Mouse (Mus musculus) neural tube, embryonic 14.5 days (tissue): ENCODE results near the gene Myh9. TPM values are rescaled to one million over a fixed set of nuclear protein-coding genes. Genes with fewer than 3 reads are reported as not detected.

Source experiments
- ATAC-seq: fragments of 200-750 bp; cut with Nextera tagmentation; 2 replicates; pipeline ENCODE4 v1.8.0; 2017; ENCODE audit warnings: low read depth, mild to moderate bottlenecking, moderate TSS enrichment, moderate library complexity
- H3K27ac ChIP-seq: fragments of 300-500 bp; sonication (generic); 2 replicates; pipeline ENCODE4 v1.5.1; 2014; ENCODE audit warnings: low read depth, mild to moderate bottlenecking, control low read depth, low read length, moderate library complexity, mixed read lengths
- H3K27me3 ChIP-seq: fragments of 300-500 bp; sonication (generic); 2 replicates; pipeline ENCODE4 v1.6.1; 2014; ENCODE audit warnings: low read length; ENCODE audit not compliant: control insufficient read depth, insufficient read depth
- H3K36me3 ChIP-seq: fragments of 300-500 bp; sonication (generic); 2 replicates; pipeline ENCODE4 v1.6.1; 2014; ENCODE audit warnings: low read length, mixed read lengths; ENCODE audit not compliant: control insufficient read depth, insufficient read depth
- H3K4me1 ChIP-seq: fragments of 300-500 bp; sonication (generic); 2 replicates; pipeline ENCODE4 v1.6.1; 2014; ENCODE audit warnings: low read length; ENCODE audit not compliant: control insufficient read depth, insufficient read depth
- H3K4me2 ChIP-seq: fragments of 300-500 bp; sonication (generic); 2 replicates; pipeline ENCODE4 v1.6.1; 2014; ENCODE audit warnings: mild to moderate bottlenecking, low read depth, low read length, control low read depth
- H3K4me3 ChIP-seq: fragments of 300-500 bp; sonication (generic); 2 replicates; pipeline ENCODE4 v1.5.1; 2014; ENCODE audit warnings: low read depth, low read length, control low read depth, mixed read lengths
- H3K9ac ChIP-seq: fragments of 300-500 bp; sonication (generic); replicated peaks from 2 replicates; pipeline ENCODE4 v1.6.1; 2014; ENCODE audit warnings: low read depth, mild to moderate bottlenecking, control low read depth, low read length, mixed read lengths
- H3K9me3 ChIP-seq: fragments of 300-500 bp; sonication (generic); 2 replicates; pipeline ENCODE4 v1.6.1; 2016; ENCODE audit warnings: low read length; ENCODE audit not compliant: control insufficient read depth
- WGBS: fragments of 180-500 bp; shearing (Covaris S2); extraction: QIAGEN DNeasy Blood & Tissue Kit; methylation state at CpG from one replicate; pipeline ENCODE4 v1.1.7; 2014; 5-methylcytosine and 5-hydroxymethylcytosine counted together
- polyA plus RNA-seq: library from polyadenylated mRNA; unstranded; fragments of >200 nt; fragmentation: Nextera tagmentation; extraction: Ambion mirVana; gene quantifications from 2 replicates; pipeline ENCODE4 v1.2.1, GENCODE M21; 2014

Myh9 gene
- polyA plus RNA-seq: 9.5 and 13.8 TPM in 2 replicates

DNA sequence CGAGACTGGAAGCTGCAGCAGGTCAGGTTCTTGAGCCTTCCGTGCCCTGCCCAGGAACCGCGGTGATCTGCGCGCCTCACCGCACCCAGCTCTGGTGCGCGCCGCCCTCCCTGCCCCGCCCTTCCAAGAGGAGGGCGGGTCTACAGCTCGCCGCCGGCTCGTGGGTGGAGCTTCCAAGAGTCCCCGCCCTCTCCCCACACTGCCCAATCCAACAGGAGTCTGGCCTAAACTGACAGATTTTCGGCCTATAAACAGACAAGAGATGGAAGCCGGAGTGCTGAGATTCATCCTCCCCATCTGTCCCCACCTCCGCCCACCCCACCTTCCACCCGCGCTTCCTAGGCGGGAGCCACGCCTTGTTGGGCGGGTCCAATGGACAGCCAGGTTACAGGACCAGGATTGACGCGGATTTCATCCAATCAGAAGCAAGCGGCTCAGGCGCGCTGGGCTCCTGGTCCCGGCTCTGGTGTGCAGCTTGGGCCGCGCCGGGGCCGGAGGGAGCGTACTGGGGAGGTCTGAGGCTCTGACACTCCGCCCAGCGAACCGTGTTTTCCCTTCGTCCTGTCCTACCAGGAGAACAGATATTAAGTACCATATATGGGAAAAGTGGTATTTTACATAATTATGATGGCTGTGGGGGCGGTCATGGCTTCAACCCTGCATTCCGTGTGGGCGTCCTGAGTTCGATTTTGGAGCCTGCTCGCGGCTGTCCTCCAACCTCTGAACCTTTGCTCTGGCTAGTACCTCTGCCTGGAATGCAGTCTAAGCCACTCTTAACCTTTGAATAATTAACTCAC, at the start of gene Myh9:
Gene Myh9, minus strand, starts transcription at position 129 of the 797 bp plus-strand sequence.
- Histone ChIP-seq H3K4me1 (peaks cover 26% of the 10 kb centered on the region), H3K27ac (peak within 1 kb of the TSS; percentile 83), H3K9ac (peak within 1 kb of the TSS; percentile 69), H3K36me3 (no peaks in the 10 kb centered on the region), H3K4me3 (peak within 1 kb of the TSS; percentile 90), H3K9me3 (no peaks in the 10 kb centered on the region), H3K27me3 (no peaks in the 10 kb centered on the region), H3K4me2 (peak within 1 kb of the TSS; percentile 85)
- peak; percentile 98 for ATAC-seq
- WGBS: under 1% methylated on average over 46 of the region's 46 CpGs

DNA sequence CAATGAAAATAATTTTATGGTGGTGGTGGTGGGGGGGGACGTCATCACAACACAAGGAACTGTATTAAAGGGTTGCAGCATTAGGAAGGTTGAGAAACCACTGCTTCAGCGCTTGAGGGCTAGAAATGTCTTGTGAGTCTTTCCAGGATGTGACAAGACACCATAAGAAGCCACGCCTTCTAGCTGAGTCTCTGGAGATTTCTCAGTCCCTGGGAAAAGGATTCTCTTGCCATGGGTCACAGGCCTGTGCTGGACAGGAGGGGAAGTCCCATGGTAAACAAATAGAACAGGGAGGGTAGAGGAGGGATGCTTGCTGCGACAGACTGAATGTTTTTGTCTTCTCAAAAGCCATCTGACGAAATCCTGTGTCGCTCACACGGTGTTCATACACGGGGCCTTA, 49.8 kb upstream of the Myh9 start:
- no peak overlapping the region for H3K27ac ChIP-seq
- no peak overlapping the region for H3K9ac ChIP-seq
- H3K4me1 ChIP-seq: no peaks in the 10 kb centered on the region
- H3K4me3 ChIP-seq: no peak overlapping the region
- no peak for ATAC-seq
- H3K4me2 ChIP-seq: no peak overlapping the region
- no peaks in the 10 kb centered on the region for H3K9me3 ChIP-seq
- 84% methylated on average over 8 of the region's 8 CpGs for WGBS
- H3K27me3 ChIP-seq: no peaks in the 10 kb centered on the region
- H3K36me3 ChIP-seq: no peaks in the 10 kb centered on the region

DNA sequence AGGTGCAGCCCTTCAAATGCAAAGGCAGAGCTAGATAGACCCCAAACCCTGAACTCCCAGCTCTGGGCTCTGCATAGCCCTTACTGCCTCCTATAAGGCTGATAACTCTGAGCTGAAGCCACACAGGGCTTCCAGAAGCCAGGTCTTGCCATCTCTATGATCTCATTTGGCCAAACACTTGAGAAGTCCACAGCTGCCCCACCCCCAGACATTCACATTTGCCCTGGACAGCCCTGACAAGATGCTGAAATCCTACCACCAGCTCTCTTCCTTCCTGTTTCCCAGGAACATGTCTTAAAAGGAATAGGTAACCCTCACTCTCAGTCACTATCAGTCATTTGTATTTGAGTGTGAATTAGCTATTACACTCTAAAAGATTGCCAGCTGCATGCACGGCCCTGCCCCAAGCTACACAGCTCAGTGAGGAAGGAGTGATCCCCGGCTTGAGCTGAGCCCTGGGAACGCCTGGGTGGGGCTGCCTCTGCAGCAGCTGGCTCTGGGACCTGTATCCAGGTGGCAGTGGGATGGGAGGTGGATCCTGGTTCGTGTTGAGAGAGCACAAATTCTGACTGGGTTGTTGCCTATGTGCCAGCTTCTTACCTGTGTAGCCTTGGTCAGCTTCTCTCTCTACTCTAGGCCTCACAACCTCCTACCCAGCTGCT, 47.9 kb upstream of the Myh9 start:
- Histone ChIP-seq H3K4me1 (no peaks in the 10 kb centered on the region), H3K27me3 (no peaks in the 10 kb centered on the region), H3K4me3 (no peak overlapping the region), H3K27ac (no peak overlapping the region), H3K36me3 (no peaks in the 10 kb centered on the region), H3K9ac (no peak overlapping the region), H3K9me3 (no peaks in the 10 kb centered on the region), H3K4me2 (no peak overlapping the region)
- WGBS: 49% methylated on average over 4 of the region's 4 CpGs
- no peak for ATAC-seq

DNA sequence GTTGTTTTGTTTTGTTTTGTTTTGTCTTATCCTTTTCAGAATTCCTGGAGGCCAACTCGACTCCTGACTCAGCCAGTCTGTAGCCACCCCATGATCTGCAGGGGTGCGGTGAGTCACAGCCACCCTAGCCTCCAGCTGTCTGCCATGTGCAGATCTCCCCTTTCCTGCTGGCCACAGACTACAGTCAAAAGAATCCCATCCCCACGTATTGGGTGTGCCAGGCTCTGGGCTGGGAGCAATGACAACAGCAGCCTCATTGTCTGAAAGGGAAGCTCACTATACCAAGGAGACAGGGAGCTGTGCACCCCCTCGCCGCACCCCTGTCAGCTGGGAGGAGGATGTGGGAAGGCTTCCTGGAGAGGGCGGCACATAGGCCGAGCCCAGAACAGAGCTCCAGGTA, 46.3 kb upstream of the Myh9 start:
- Histone ChIP-seq H3K4me1 (no peaks in the 10 kb centered on the region), H3K27me3 (no peaks in the 10 kb centered on the region), H3K27ac (no peak overlapping the region), H3K9ac (no peak overlapping the region), H3K9me3 (no peaks in the 10 kb centered on the region), H3K36me3 (no peaks in the 10 kb centered on the region), H3K4me2 (no peak overlapping the region), H3K4me3 (no peak overlapping the region)
- no peak for ATAC-seq
- 64% methylated on average over 7 of the region's 7 CpGs for WGBS

DNA sequence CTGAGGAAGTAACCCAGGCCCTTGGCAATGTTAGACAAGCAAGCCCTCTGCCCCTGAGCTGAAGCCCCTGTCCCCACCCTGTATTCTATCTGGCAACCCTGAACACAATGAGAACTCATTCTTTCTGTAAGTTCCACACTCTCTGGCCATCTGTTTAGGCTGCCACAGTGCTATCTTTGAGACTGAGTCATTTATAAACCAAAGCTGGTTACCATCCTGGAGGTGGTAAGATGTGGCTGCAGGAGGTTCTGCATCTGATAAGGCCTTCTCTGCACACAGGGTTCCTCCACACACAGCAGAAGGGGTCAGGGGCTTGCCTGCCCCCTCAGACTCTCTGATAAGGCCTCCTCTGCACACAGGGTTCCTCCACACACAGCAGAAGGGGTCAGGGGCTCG, 45.1 kb upstream of the Myh9 start:
- ATAC-seq: no peak
- H3K4me2 ChIP-seq: no peak overlapping the region

DNA sequence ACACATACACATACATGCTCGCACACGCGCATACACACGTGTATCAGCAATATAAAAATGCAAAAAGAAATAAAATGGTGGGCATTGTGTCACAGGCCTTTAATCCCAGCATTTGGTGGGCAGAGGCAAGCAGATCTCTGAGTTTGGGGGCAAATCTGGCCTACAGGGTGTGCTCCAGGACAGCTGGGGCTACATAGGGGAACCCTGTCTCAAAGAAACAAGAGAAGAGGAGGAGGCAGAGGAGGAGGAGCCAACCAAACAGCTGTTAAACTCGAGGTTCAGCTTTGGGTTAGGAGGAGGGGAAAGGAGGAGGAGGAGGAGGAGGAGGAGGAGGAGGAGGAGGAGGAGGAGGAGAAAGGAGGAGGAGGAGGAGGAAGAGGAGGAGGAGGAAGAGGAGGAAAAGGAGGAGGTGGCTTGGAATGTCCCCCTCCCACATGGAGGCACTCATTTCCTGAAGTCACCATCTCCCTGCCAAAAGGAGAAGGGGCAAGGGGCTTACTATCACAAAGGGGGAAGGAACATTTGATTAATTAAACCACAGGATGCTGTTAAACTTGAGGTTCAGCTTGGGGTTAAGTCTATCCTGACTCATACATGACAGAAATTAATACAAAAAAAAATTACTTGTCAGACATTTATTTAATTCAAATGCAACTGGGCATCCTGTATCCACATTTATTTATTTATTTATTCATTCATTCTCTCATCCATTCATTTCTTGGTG, 44.6 kb upstream of the Myh9 start:
- no peaks in the 10 kb centered on the region for H3K4me1 ChIP-seq
- 99% methylated on average over 4 of the region's 5 CpGs for WGBS
- H3K9ac ChIP-seq: no peak overlapping the region
- H3K9me3 ChIP-seq: no peaks in the 10 kb centered on the region
- no peak overlapping the region for H3K27ac ChIP-seq
- H3K36me3 ChIP-seq: no peaks in the 10 kb centered on the region
- no peak for ATAC-seq
- no peak overlapping the region for H3K4me3 ChIP-seq
- H3K4me2 ChIP-seq: no peak overlapping the region
- H3K27me3 ChIP-seq: no peaks in the 10 kb centered on the region

More for the DNA sequence above, 45.1 kb upstream of the Myh9 start:
- H3K4me3 ChIP-seq: no peak overlapping the region
- no peaks in the 10 kb centered on the region for H3K27me3 ChIP-seq
- no peaks in the 10 kb centered on the region for H3K36me3 ChIP-seq
- H3K27ac ChIP-seq: no peak overlapping the region
- H3K9me3 ChIP-seq: no peaks in the 10 kb centered on the region
- WGBS: 52% methylated on average over 1 of the region's 1 CpGs
- H3K9ac ChIP-seq: no peak overlapping the region
- H3K4me1 ChIP-seq: no peaks in the 10 kb centered on the region

DNA sequence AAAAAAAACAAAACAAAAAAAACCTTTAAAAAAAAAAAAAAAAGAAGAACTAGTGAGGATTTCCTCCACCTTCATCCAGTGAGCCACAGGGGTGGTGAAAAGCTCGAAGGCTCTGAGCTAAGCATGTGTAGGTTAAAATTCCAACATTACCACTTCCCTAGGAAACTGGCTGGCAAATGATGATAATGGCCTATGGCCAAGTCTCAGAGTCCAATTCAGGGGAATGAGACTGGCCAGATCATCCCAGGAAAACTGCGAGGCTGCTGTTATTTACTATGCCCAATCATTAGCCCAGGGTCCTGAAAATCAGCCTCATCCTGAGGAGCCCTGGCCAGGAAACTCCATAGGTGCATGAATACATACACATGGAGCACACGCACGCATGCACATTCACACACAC, 44.0 kb upstream of the Myh9 start:
- H3K4me1 ChIP-seq: no peaks in the 10 kb centered on the region
- WGBS: 82% methylated on average over 4 of the region's 4 CpGs
- H3K9me3 ChIP-seq: no peaks in the 10 kb centered on the region
- no peak overlapping the region for H3K9ac ChIP-seq
- no peak overlapping the region for H3K27ac ChIP-seq
- H3K4me2 ChIP-seq: no peak overlapping the region
- no peaks in the 10 kb centered on the region for H3K36me3 ChIP-seq
- ATAC-seq: no peak
- no peaks in the 10 kb centered on the region for H3K27me3 ChIP-seq
- no peak overlapping the region for H3K4me3 ChIP-seq

DNA sequence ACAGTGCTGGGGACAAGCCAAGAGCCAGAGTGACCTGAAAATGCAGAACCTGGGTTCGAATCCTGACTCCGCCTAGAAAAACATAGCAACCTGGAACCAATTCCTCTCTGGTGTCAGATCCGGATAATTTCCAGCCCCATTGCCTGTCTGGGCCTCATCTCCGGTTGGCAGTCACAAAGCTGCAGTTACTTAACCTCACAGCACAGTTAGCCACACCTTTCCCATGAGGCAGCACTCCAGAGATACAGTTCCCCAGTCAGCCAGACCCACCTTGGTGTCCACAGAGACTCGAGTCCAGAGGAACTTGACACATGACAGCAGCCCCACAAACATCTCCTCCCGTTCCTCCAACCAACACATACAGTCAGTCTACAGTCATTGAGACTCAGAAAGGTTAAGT, 43.2 kb upstream of the Myh9 start:
- Histone ChIP-seq H3K4me1 (no peaks in the 10 kb centered on the region), H3K9ac (no peak overlapping the region), H3K36me3 (no peaks in the 10 kb centered on the region), H3K27ac (no peak overlapping the region), H3K9me3 (no peaks in the 10 kb centered on the region), H3K4me2 (no peak overlapping the region), H3K27me3 (no peaks in the 10 kb centered on the region), H3K4me3 (no peak overlapping the region)
- no peak for ATAC-seq
- WGBS: 85% methylated on average over 6 of the region's 6 CpGs

DNA sequence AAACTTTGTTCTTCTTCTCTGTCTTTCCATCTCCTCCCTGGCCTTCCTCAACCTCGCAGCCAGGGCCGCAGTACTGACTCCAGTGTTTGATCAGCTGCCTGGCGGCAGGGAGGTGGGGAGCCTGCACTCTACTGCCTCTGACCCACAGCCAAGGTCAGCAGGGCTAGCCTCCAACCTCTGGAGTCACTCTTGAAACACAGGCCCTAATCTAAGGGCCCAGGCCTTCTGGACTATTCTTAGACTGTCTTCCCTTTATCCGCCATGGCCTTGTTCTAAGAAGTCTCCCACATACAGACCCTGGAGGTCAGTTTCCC, 41.7 kb upstream of the Myh9 start:
- H3K36me3 ChIP-seq: no peaks in the 10 kb centered on the region
- no peak overlapping the region for H3K4me3 ChIP-seq
- H3K9me3 ChIP-seq: no peaks in the 10 kb centered on the region
- no peak overlapping the region for H3K4me2 ChIP-seq
- no peaks in the 10 kb centered on the region for H3K27me3 ChIP-seq
- no peaks in the 10 kb centered on the region for H3K4me1 ChIP-seq
- WGBS: 79% methylated on average over 4 of the region's 4 CpGs
- H3K27ac ChIP-seq: no peak overlapping the region
- ATAC-seq: no peak
- no peak overlapping the region for H3K9ac ChIP-seq
